Mouse (Mus musculus) liver, postnatal 0 days (tissue): ENCODE measurements around the gene Jmjd8.

Experiments
- CTCF ChIP-seq: sonication (generic); IDR thresholded peaks from 2 replicates; pipeline ENCODE4 v1.5.1; 2016; ENCODE audit warnings: antibody characterized with exemption, low read depth
- EP300 ChIP-seq: IDR thresholded peaks from 2 replicates; pipeline ENCODE4 v1.6.1; 2016; ENCODE audit warnings: antibody characterized with exemption, low read depth, mild to moderate bottlenecking

DNA sequence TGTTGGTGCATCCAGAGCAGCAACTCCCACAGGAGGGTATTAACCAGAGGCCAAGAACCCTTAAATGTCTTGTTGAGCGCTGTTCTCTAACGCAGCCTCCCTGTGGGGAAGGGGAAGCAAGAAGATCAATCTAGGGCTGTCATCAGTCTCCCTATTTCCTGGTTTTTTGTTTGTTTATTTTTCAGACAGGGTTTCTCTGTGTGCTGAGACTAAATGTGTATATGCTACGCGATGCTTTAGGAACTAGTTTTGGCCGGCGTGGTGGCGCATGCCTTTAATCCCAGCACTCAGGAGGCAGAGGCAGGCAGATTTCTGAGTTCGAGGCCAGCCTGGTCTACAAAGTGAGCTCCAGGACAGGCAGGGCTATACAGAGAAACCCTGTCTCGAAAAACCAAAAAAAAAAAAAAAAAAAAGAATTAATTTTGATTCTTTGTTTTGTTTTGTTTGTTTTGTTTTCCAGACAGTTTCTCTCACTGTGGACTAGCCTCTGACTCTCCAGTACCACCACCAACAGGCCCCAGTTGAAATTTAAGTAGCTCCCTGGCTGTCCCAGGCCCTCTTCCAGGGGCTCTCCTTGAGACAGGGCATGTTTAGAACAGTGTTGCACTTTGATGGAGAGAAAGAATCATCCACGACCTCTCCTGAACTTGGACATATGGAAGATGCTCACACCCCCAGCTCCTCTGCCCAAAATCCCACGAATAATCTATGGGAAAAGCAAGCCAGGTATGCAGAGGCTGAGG is 44.9 kb downstream of the Jmjd8 start:
- TF ChIP-seq CTCF: no peak
- no peak for TF ChIP-seq EP300
